Mouse (Mus musculus) E14TG2a.4 (cell line): Measurements from ENCODE around the gene Atxn7l1.

ENCODE experiments used
- CTCF ChIP-seq: conservative IDR thresholded peaks from 2 replicates; pipeline ENCODE4 v1.5.1; 2014; ENCODE audit warnings: low read length
- NANOG ChIP-seq: IDR thresholded peaks from 2 replicates; pipeline ENCODE4 v1.6.1; 2014; ENCODE audit warnings: borderline replicate concordance, low read length, mixed read lengths

GRCm38 (mm10) chr12:33146622-33147433 is 665 bp upstream of the Atxn7l1 start:
- TF ChIP-seq CTCF (no peak), NANOG (no peak)
